Mouse (Mus musculus): Measurements from ENCODE around the gene Scyl2. TPM values are rescaled to one million over a fixed set of nuclear protein-coding genes. Genes with fewer than 3 reads are reported as not detected.
"Not testable (repeated sequence)": the region's sequence is repeated elsewhere in the genome, so short reads cannot be mapped to it uniquely, and the experiment has no call there.

The Scyl2 gene
- polyA plus RNA-seq, 1 experiment from 2014 or later, result 20.4 TPM

- WGBS, result 98% methylated on average over 5 of the region's 5 CpGs
- H3K9ac ChIP-seq (ENCODE audit: low read length); H3K36me3 ChIP-seq (ENCODE audit: control insufficient read depth, insufficient read depth, low read length); H3K9me3 ChIP-seq (ENCODE audit: control insufficient read depth, low read length); H3K4me1 ChIP-seq (ENCODE audit: control insufficient read depth, insufficient read depth, low read length); ATAC-seq (ENCODE audit: insufficient number of reproducible peaks, low FRiP score, low TSS enrichment, low read depth); H3K27me3 ChIP-seq (ENCODE audit: control insufficient read depth, insufficient read depth, low read length); DNase-seq (ENCODE audit: low spot score); H3K4me3 ChIP-seq (ENCODE audit: low read depth, low read length); H3K4me2 ChIP-seq (ENCODE audit: low read depth, severe bottlenecking); H3K27ac ChIP-seq (replicated peaks; ENCODE audit: low read depth, low read length): not testable (repeated sequence)
Observed at GRCm38 (mm10) chr10:89670371-89670770, 15.7 kb downstream of the Scyl2 start.

GRCm38 (mm10) chr10:89667571-89667970, 18.5 kb downstream of the Scyl2 start:
- DNase-seq (ENCODE audit: low spot score) (no peak), ATAC-seq (ENCODE audit: insufficient number of reproducible peaks, low FRiP score, low TSS enrichment, low read depth) (no peak)
- Histone ChIP-seq H3K4me3 (ENCODE audit: low read depth, low read length) (no peak overlapping the region), H3K27me3 (ENCODE audit: control insufficient read depth, insufficient read depth, low read length) (no peaks in the 10 kb centered on the region), H3K27ac (replicated peaks; ENCODE audit: low read depth, low read length) (no peak overlapping the region), H3K9ac (ENCODE audit: low read length) (no peak overlapping the region), H3K36me3 (ENCODE audit: control insufficient read depth, insufficient read depth, low read length) (no peaks in the 10 kb centered on the region; the same call in 1 of the 2 replicates), H3K9me3 (ENCODE audit: control insufficient read depth, low read length) (no peaks in the 10 kb centered on the region), H3K4me2 (ENCODE audit: low read depth, severe bottlenecking) (no peak overlapping the region), H3K4me1 (ENCODE audit: control insufficient read depth, insufficient read depth, low read length) (no peaks in the 10 kb centered on the region)
- 81% methylated on average over 7 of the region's 7 CpGs for whole genome bisulfite sequencing

GRCm38 (mm10) chr10:89665679-89666078, 20.4 kb downstream of the Scyl2 start:
- Histone ChIP-seq H3K9me3 (ENCODE audit: control insufficient read depth, low read length) (no peaks in the 10 kb centered on the region), H3K9ac (ENCODE audit: low read length) (no peak overlapping the region), H3K4me2 (ENCODE audit: low read depth, severe bottlenecking) (no peak overlapping the region), H3K4me3 (ENCODE audit: low read depth, low read length) (no peak overlapping the region), H3K27ac (replicated peaks; ENCODE audit: low read depth, low read length) (no peak overlapping the region), H3K27me3 (ENCODE audit: control insufficient read depth, insufficient read depth, low read length) (no peaks in the 10 kb centered on the region), H3K36me3 (ENCODE audit: control insufficient read depth, insufficient read depth, low read length) (no peaks in the 10 kb centered on the region; the same call in 1 of the 2 replicates), H3K4me1 (ENCODE audit: control insufficient read depth, insufficient read depth, low read length) (no peaks in the 10 kb centered on the region)
- 96% methylated on average over 9 of the region's 9 CpGs for WGBS
- ATAC-seq (ENCODE audit: insufficient number of reproducible peaks, low FRiP score, low TSS enrichment, low read depth), result no peak
- no peak for DNase-seq (ENCODE audit: low spot score)

GRCm38 (mm10) chr10:89664977-89665645, 21.0 kb downstream of the Scyl2 start:
- Histone ChIP-seq H3K9me3 (ENCODE audit: control insufficient read depth, low read length) (no peaks in the 10 kb centered on the region), H3K4me3 (ENCODE audit: low read depth, low read length) (no peak overlapping the region), H3K9ac (ENCODE audit: low read length) (no peak overlapping the region), H3K27ac (replicated peaks; ENCODE audit: low read depth, low read length) (no peak overlapping the region), H3K36me3 (ENCODE audit: control insufficient read depth, insufficient read depth, low read length) (no peaks in the 10 kb centered on the region; the same call in 1 of the 2 replicates), H3K4me2 (ENCODE audit: low read depth, severe bottlenecking) (no peak overlapping the region), H3K27me3 (ENCODE audit: control insufficient read depth, insufficient read depth, low read length) (no peaks in the 10 kb centered on the region), H3K4me1 (ENCODE audit: control insufficient read depth, insufficient read depth, low read length) (no peaks in the 10 kb centered on the region)
- WGBS, result 96% methylated on average over 8 of the region's 8 CpGs
- ATAC-seq (ENCODE audit: insufficient number of reproducible peaks, low FRiP score, low TSS enrichment, low read depth) (no peak), DNase-seq (ENCODE audit: low spot score) (no peak)

GRCm38 (mm10) chr10:89656366-89656765, 29.7 kb downstream of the Scyl2 start:
- H3K4me2 ChIP-seq (ENCODE audit: low read depth, severe bottlenecking), result no peak overlapping the region
- WGBS, result 95% methylated on average over 5 of the region's 5 CpGs
- no peaks in the 10 kb centered on the region for H3K27me3 ChIP-seq (ENCODE audit: control insufficient read depth, insufficient read depth, low read length)
- H3K9ac ChIP-seq (ENCODE audit: low read length), result no peak overlapping the region
- no peak overlapping the region for H3K27ac ChIP-seq (replicated peaks; ENCODE audit: low read depth, low read length)
- ATAC-seq (ENCODE audit: insufficient number of reproducible peaks, low FRiP score, low TSS enrichment, low read depth) (no peak), DNase-seq (ENCODE audit: low spot score) (no peak)
- H3K9me3 ChIP-seq (ENCODE audit: control insufficient read depth, low read length), result no peaks in the 10 kb centered on the region
- H3K4me1 ChIP-seq (ENCODE audit: control insufficient read depth, insufficient read depth, low read length), result no peaks in the 10 kb centered on the region
- H3K4me3 ChIP-seq (ENCODE audit: low read depth, low read length), result no peak overlapping the region
- H3K36me3 ChIP-seq (ENCODE audit: control insufficient read depth, insufficient read depth, low read length), result peaks cover 3% of the 10 kb centered on the region; the same call in 1 of the 2 replicates

GRCm38 (mm10) chr10:89652912-89653311, 33.2 kb downstream of the Scyl2 start:
- DNase-seq (ENCODE audit: low spot score) (no peak), ATAC-seq (ENCODE audit: insufficient number of reproducible peaks, low FRiP score, low TSS enrichment, low read depth) (no peak)
- no peak overlapping the region for H3K9ac ChIP-seq (ENCODE audit: low read length)
- 90% methylated on average over 8 of the region's 8 CpGs for WGBS
- H3K4me2 ChIP-seq (ENCODE audit: low read depth, severe bottlenecking), result no peak overlapping the region
- no peaks in the 10 kb centered on the region for H3K27me3 ChIP-seq (ENCODE audit: control insufficient read depth, insufficient read depth, low read length)
- H3K4me1 ChIP-seq (ENCODE audit: control insufficient read depth, insufficient read depth, low read length), result no peaks in the 10 kb centered on the region
- H3K27ac ChIP-seq (replicated peaks; ENCODE audit: low read depth, low read length), result no peak overlapping the region
- no peaks in the 10 kb centered on the region for H3K9me3 ChIP-seq (ENCODE audit: control insufficient read depth, low read length)
- no peak overlapping the region for H3K4me3 ChIP-seq (ENCODE audit: low read depth, low read length)
- peaks cover 3% of the 10 kb centered on the region; the same call in 1 of the 2 replicates for H3K36me3 ChIP-seq (ENCODE audit: control insufficient read depth, insufficient read depth, low read length)

GRCm38 (mm10) chr10:89651691-89652090, 34.4 kb downstream of the Scyl2 start:
- Histone ChIP-seq H3K27ac (replicated peaks; ENCODE audit: low read depth, low read length) (no peak overlapping the region), H3K36me3 (ENCODE audit: control insufficient read depth, insufficient read depth, low read length) (no peaks in the 10 kb centered on the region; the same call in 1 of the 2 replicates), H3K4me3 (ENCODE audit: low read depth, low read length) (no peak overlapping the region), H3K4me2 (ENCODE audit: low read depth, severe bottlenecking) (no peak overlapping the region), H3K9ac (ENCODE audit: low read length) (no peak overlapping the region), H3K4me1 (ENCODE audit: control insufficient read depth, insufficient read depth, low read length) (no peaks in the 10 kb centered on the region), H3K9me3 (ENCODE audit: control insufficient read depth, low read length) (no peaks in the 10 kb centered on the region), H3K27me3 (ENCODE audit: control insufficient read depth, insufficient read depth, low read length) (no peaks in the 10 kb centered on the region)
- ATAC-seq (ENCODE audit: insufficient number of reproducible peaks, low FRiP score, low TSS enrichment, low read depth), result no peak
- no peak for DNase-seq (ENCODE audit: low spot score)
- WGBS, result 82% methylated on average over 1 of the region's 1 CpGs

GRCm38 (mm10) chr10:89646918-89647317, 39.2 kb downstream of the Scyl2 start:
- peaks cover 2% of the 10 kb centered on the region; the same call in 1 of the 2 replicates for H3K36me3 ChIP-seq (ENCODE audit: control insufficient read depth, insufficient read depth, low read length)
- ATAC-seq (ENCODE audit: insufficient number of reproducible peaks, low FRiP score, low TSS enrichment, low read depth), result no peak
- H3K4me3 ChIP-seq (ENCODE audit: low read depth, low read length), result no peak overlapping the region
- DNase-seq (ENCODE audit: low spot score), result no peak
- H3K27me3 ChIP-seq (ENCODE audit: control insufficient read depth, insufficient read depth, low read length), result no peaks in the 10 kb centered on the region
- no peaks in the 10 kb centered on the region for H3K4me1 ChIP-seq (ENCODE audit: control insufficient read depth, insufficient read depth, low read length)
- no peaks in the 10 kb centered on the region for H3K9me3 ChIP-seq (ENCODE audit: control insufficient read depth, low read length)
- H3K9ac ChIP-seq (ENCODE audit: low read length), result no peak overlapping the region
- WGBS, result 90% methylated on average over 9 of the region's 9 CpGs
- H3K27ac ChIP-seq (replicated peaks; ENCODE audit: low read depth, low read length), result no peak overlapping the region
- H3K4me2 ChIP-seq (ENCODE audit: low read depth, severe bottlenecking), result no peak overlapping the region

GRCm38 (mm10) chr10:89637001-89637400, 49.1 kb downstream of the Scyl2 start:
- H3K4me3 ChIP-seq (ENCODE audit: low read depth, low read length), result no peak overlapping the region
- H3K27ac ChIP-seq (replicated peaks; ENCODE audit: low read depth, low read length), result no peak overlapping the region
- ATAC-seq (ENCODE audit: insufficient number of reproducible peaks, low FRiP score, low TSS enrichment, low read depth) (no peak), DNase-seq (ENCODE audit: low spot score) (no peak)
- H3K36me3 ChIP-seq (ENCODE audit: control insufficient read depth, insufficient read depth, low read length), result peaks cover 7% of the 10 kb centered on the region
- no peaks in the 10 kb centered on the region for H3K4me1 ChIP-seq (ENCODE audit: control insufficient read depth, insufficient read depth, low read length)
- H3K27me3 ChIP-seq (ENCODE audit: control insufficient read depth, insufficient read depth, low read length), result no peaks in the 10 kb centered on the region
- H3K9ac ChIP-seq (ENCODE audit: low read length), result no peak overlapping the region
- H3K4me2 ChIP-seq (ENCODE audit: low read depth, severe bottlenecking), result no peak overlapping the region
- WGBS, result 93% methylated on average over 3 of the region's 3 CpGs
- no peaks in the 10 kb centered on the region for H3K9me3 ChIP-seq (ENCODE audit: control insufficient read depth, low read length)

Measured in limb, embryonic 11.5 days (tissue).